Mouse (Mus musculus) bone marrow macrophage, adult 2 months (primary cell): Measurements from ENCODE around the gene Vac14.

Source experiments
- CTCF ChIP-seq: IDR thresholded peaks from 2 replicates; pipeline ENCODE4 v1.5.1; 2012; ENCODE audit warnings: low read depth, mild to moderate bottlenecking, low read length, moderate library complexity
- POLR2A ChIP-seq: IDR thresholded peaks from 2 replicates; pipeline ENCODE4 v1.6.1; 2012; ENCODE audit warnings: mild to moderate bottlenecking, low read depth, low read length, borderline replicate concordance

- no peak for TF ChIP-seq CTCF
- TF ChIP-seq POLR2A: no peak
Observed at GRCm38 (mm10) chr8:110714827-110715519, 96.6 kb downstream of the Vac14 start.
